Mouse (Mus musculus) spleen, postnatal 36 days (tissue): Measurements from ENCODE around the gene Ifi27.
A peak's percentile ranks its signal among the peaks of the same experiment; 100 is the strongest.
"Not testable (repeated sequence)": the region's sequence is repeated elsewhere in the genome, so short reads cannot be mapped to it uniquely, and the experiment has no call there.

Experiments used
- DNase-seq, 2 experiments: peaks; one replicate each; pipeline ENCODE4 v3.0.0; 2022; ENCODE audit warnings: low spot score in 2 of 2, mixed read lengths in 1 of 2

Gene Ifi27

GRCm38 (mm10) chr12:103433986-103434731 is at the start of gene Ifi27:
TSS of gene Ifi27 (plus strand) at chr12:103434211.
- DNase-seq = peak; percentile 83 to 91

GRCm38 (mm10) chr12:103388505-103389347 is 45.3 kb upstream of the Ifi27 start, which contains the start of gene Otub2:
TSS of gene Otub2 (plus strand) at chr12:103388682.
- DNase-seq = peak; percentile 96 to 97

DNA sequence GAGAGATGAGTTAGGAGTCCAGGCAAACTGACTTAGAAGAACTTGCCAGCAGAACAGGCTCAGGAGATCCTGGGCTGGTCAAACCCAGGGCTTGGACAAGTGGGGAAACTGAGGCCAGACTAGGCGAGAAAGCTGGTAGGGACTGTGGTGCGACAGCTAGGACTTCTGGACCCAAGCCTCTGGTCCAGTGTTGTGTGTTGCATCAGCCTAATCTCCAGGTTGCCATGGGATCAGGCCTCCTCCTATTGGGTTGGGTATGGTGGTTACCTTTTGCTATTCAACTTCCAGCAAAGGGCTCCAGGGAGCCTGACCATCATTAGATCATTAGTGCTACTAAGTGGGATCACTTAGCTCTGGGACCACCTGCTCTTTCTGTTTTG is 44.7 kb upstream of the Ifi27 start:
- no peak for DNase-seq

DNA sequence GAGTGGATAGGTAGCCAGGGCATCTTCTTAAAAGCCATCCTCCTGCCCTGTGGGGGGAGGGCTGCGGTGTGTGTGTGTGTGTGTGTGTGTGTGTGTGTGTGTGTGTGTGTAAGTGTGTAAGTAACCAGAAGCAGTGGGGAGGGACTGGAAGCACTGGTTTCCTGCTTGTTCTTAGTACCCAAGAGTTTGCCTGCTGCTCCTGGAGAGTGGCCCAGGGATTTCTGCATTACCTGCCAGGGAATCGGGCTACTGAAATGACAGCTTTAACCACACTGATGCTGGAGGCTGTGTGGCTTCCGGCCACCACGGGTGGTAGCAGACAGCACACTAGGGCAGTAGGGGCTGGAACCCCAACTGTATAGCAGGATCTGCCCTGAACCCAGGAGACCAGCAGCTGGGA is 44.0 kb upstream of the Ifi27 start:
- DNase-seq = no peak

GRCm38 (mm10) chr12:103391098-103391497 is 42.9 kb upstream of the Ifi27 start:
- no peak for DNase-seq

GRCm38 (mm10) chr12:103393528-103393927 is 40.5 kb upstream of the Ifi27 start:
- peak; percentile 27 to 63 for DNase-seq

- DNase-seq = no peak
These were observed 38.3 kb upstream of the Ifi27 start for GRCm38 (mm10) chr12:103395486-103396275.

DNA sequence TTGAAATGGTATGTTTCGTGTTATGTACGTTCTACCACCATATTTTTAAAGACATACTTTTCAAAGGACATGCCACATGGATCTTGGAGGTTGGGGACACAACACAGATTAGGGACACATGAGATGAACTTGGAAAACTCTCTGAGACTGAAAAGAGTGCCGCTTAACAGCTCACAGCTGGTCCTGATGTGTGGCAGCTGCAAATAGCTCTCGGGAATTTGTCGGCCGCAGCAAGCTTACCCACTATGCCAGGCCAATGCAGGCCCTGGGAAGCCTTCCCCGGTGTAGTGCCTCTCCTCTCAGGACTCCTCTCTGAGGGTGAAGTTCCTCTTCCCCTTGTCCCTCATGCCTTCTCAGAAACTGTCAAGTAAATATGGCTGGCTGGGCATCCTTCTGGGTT is 37.3 kb upstream of the Ifi27 start:
- no peak for DNase-seq

DNA sequence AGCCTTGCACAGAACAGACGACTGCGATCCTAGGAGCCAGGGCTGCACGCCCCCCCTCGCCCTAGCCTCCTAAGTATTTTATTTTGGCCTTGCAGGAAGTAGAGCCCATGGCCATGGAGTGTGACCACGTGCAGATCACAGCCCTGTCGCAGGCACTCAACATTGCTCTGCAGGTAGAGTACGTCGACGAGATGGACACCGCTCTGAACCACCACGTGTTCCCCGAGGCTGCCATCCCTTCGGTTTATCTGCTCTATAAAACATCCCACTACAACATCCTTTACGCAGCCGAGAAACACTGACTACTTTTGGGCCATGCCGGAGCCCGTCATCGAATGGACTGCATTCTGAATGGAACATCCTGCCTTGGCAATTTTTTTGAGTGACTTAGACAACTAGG is 29.9 kb upstream of the Ifi27 start:
- DNase-seq = no peak

- no peak for DNase-seq
These were observed 26.3 kb upstream of the Ifi27 start, which contains the start of gene 9330161L09Rik for GRCm38 (mm10) chr12:103407720-103408119. TSS of gene 9330161L09Rik (minus strand) at chr12:103407820.

- no peak for DNase-seq
These were observed 25.9 kb upstream of the Ifi27 start for GRCm38 (mm10) chr12:103408144-103408543.

DNA sequence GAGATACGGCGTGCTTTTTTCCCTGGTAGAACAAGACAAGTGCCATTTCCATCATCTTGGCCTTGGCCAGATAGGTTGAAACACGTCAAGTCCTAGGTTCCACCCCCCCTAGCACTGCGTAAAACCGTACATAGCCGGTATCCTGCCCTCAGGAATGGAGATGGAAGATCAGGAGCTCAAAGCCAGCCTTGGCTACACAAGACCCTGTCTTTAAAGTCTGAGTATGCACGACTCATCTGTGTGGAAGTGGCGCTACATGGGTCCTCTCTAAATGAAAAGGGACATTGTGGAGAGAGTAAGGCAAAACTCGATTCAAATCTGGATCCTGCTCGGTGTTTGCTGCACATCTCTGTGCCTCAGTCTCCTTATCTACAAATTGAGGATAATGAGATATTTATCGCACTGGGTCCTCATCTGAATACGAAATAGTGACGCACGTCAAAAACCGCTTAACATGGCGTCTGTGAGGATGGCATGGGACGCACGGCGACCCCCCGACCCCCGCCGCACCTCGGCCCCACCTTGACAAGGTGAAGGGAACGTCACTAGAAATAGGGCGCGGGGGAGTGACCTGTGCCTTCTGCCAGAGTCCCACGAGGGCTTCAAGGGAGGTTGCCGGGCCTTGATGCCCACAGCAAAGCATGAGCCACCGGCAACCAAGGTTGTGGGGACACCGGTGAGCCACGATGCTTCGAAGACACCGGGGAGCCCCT is 8.8 kb upstream of the Ifi27 start:
- no peak for DNase-seq

GRCm38 (mm10) chr12:103425729-103426470 is 8.1 kb upstream of the Ifi27 start, which contains the start of gene Ddx24:
TSS of gene Ddx24 (minus strand) at chr12:103425830.
- peak; percentile 99 for DNase-seq

DNA sequence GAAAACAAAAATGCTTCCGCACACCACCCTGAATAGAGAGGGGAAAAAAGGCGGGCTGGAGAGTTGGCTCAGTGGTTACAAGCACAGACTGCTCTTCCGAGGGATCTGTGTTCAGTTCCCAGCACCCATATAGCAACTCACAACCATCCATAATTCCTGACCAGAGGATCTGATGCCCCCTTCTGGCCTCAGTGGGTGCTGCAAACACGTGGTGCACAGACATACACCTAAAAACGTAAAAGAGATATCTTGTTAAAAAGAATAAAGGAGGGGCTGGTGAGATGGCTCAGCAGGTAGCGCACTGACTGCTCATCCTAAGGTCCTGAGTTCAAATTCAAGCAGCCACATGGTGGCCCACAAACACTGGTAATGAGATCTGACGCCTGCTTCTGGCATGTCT is 7.3 kb upstream of the Ifi27 start:
- DNase-seq = no peak

- no peak for DNase-seq
These were observed 581 bp upstream of the Ifi27 start for GRCm38 (mm10) chr12:103433430-103433829.

- DNase-seq = no peak
These were observed 850 bp downstream of the Ifi27 start for GRCm38 (mm10) chr12:103434861-103435260.

- no peak for DNase-seq
These were observed 3.6 kb downstream of the Ifi27 start for GRCm38 (mm10) chr12:103437601-103438000.

DNA sequence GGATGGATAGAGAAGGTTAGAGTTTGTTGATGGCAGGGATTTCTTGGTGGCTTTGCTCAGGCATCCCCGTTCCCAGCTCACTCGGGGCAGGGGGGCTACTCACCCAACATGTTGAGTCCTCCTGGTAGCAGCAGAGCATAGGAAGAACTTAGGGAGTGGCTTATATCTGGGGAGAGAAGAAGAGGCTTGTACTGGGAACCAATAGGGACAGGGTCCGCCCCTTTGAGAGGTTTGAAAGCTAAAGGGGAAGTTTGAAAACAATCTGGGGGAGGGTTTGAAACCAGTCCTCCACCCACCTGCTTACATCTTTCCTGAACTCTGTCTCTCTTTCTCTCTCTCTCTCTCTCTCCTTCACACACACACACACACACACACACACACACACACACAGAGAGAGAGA is 9.5 kb downstream of the Ifi27 start, which contains the start of gene Ifi27l2a:
Ifi27l2a (minus strand) TSS at position 157 of the 400 bp plus-strand sequence.
- DNase-seq = peak; percentile 79 to 82

GRCm38 (mm10) chr12:103444261-103444660 is 10.2 kb downstream of the Ifi27 start:
- DNase-seq = not testable (repeated sequence)

- DNase-seq = no peak
These were observed 11.0 kb downstream of the Ifi27 start for GRCm38 (mm10) chr12:103445060-103445459.
